Mouse (Mus musculus): ENCODE measurements around the gene Tspan9. TPM values are rescaled to one million over a fixed set of nuclear protein-coding genes. Genes with fewer than 3 reads are reported as not detected.

Tspan9 gene
- polyA plus RNA-seq, 1 experiment from 2014 or later = 130 TPM

DNA sequence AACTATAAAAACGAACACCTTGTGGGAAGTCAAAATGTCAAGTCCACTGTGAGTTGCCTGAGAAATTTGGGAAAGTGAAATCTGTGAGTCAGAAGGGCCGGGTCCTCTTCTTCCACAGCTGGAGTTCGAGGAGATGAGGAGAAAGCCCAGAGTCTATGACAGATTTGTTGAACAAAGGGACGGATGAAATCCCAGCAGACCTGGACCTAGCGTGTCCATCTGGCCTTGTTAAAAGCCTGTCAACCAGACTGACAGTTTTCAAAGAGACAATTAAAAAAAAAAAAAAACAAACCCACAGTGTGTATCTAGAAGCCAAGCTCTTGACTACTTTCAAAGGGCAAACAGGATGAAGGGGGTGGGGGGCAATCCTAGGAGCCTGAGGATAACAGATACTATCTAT, 14.0 kb downstream of the Tspan9 start:
- no peaks in the 10 kb centered on the region for H3K27me3 ChIP-seq (ENCODE audit: control insufficient read depth, insufficient read depth, low read length)
- no peak for ATAC-seq (replicated peaks; ENCODE audit: insufficient number of reproducible peaks, low FRiP score, low TSS enrichment)
- no peak overlapping the region for H3K4me2 ChIP-seq
- peaks cover 52% of the 10 kb centered on the region for H3K4me1 ChIP-seq (ENCODE audit: control insufficient read depth, insufficient read depth, low read length)
- H3K9me3 ChIP-seq (replicated peaks; ENCODE audit: control insufficient read depth, low read length) = no peaks in the 10 kb centered on the region
- 57% methylated on average over 5 of the region's 5 CpGs for WGBS (ENCODE audit: insufficient replicate concordance)
- no peaks in the 10 kb centered on the region for H3K36me3 ChIP-seq (ENCODE audit: control insufficient read depth, insufficient read depth, low read length)
- no peak overlapping the region for H3K27ac ChIP-seq (ENCODE audit: low read depth, low read length)
- no peak overlapping the region for H3K9ac ChIP-seq (ENCODE audit: low read depth, low read length)
- no peak overlapping the region for H3K4me3 ChIP-seq (ENCODE audit: low read depth, low read length)

DNA sequence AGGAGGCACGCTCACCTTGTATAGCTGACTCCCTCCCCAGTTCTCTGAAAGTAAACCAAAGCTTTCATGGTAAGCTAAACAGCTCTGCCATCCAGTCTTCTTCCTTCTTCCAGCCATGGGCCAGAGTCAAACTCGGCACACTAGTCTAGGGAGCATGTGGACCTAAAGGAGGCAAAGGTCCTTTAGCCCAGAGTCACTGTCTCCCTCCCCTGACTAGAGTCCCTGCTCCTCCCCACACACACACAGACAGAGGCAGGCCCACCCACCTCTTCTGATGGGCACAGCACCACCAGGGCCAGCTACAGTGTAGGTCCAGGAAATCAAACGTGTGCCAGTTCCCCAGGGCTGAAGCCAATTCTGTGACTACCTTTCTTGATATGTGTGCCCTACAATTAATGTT, 16.1 kb downstream of the Tspan9 start:
- H3K4me2 ChIP-seq = no peak overlapping the region
- no peak for ATAC-seq (replicated peaks; ENCODE audit: insufficient number of reproducible peaks, low FRiP score, low TSS enrichment)
- H3K27me3 ChIP-seq (ENCODE audit: control insufficient read depth, insufficient read depth, low read length) = no peaks in the 10 kb centered on the region
- H3K9ac ChIP-seq (ENCODE audit: low read depth, low read length) = no peak overlapping the region
- H3K27ac ChIP-seq (ENCODE audit: low read depth, low read length) = no peak overlapping the region
- WGBS (ENCODE audit: insufficient replicate concordance) = 74% methylated on average over 3 of the region's 3 CpGs
- H3K36me3 ChIP-seq (ENCODE audit: control insufficient read depth, insufficient read depth, low read length) = no peaks in the 10 kb centered on the region
- no peak overlapping the region for H3K4me3 ChIP-seq (ENCODE audit: low read depth, low read length)
- H3K4me1 ChIP-seq (ENCODE audit: control insufficient read depth, insufficient read depth, low read length) = peaks cover 54% of the 10 kb centered on the region
- no peaks in the 10 kb centered on the region for H3K9me3 ChIP-seq (replicated peaks; ENCODE audit: control insufficient read depth, low read length)

DNA sequence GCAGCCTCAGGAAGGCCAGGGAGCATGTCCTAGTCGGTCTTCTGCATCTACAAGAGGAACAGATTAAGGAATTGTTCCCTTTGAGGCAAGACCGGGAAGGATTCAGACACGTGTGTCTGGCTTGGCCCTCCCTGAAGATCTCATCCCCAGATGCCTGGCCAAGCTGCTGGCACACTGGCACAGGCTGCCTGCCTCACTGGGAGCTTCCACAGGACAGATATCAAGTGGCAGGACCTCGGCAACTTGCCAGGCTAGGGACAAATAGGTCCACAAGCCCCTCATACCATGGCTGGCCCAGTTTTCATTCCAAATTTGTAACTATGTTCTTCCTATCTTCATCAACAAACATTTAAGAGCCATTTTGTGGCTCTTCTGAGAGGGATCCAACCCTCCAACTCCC, 16.5 kb downstream of the Tspan9 start:
- WGBS (ENCODE audit: insufficient replicate concordance) = 74% methylated on average over 4 of the region's 4 CpGs
- H3K9me3 ChIP-seq (replicated peaks; ENCODE audit: control insufficient read depth, low read length) = no peaks in the 10 kb centered on the region
- no peak overlapping the region for H3K4me3 ChIP-seq (ENCODE audit: low read depth, low read length)
- no peak overlapping the region for H3K27ac ChIP-seq (ENCODE audit: low read depth, low read length)
- H3K4me1 ChIP-seq (ENCODE audit: control insufficient read depth, insufficient read depth, low read length) = peaks cover 58% of the 10 kb centered on the region
- H3K4me2 ChIP-seq = no peak overlapping the region
- H3K9ac ChIP-seq (ENCODE audit: low read depth, low read length) = no peak overlapping the region
- H3K36me3 ChIP-seq (ENCODE audit: control insufficient read depth, insufficient read depth, low read length) = no peaks in the 10 kb centered on the region
- H3K27me3 ChIP-seq (ENCODE audit: control insufficient read depth, insufficient read depth, low read length) = no peaks in the 10 kb centered on the region
- no peak for ATAC-seq (replicated peaks; ENCODE audit: insufficient number of reproducible peaks, low FRiP score, low TSS enrichment)

DNA sequence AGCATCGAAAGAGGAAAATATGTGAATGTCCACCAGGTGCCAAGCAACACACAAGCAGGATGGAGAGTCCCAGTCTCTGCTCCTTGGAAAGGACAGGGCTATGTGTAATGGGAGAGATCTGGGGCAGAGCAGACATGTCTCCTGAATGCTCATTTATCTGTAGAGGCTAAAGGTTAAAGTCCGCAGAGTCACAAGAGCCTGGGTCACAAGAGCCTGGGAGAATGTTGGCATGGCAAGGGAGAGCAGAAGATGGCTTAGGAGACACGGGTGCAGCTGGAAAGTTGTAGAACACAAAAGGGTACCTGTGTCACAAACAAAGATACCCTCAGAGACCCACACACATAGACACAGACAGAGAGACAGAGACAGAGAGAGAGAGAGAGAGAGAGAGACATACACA, 17.9 kb downstream of the Tspan9 start:
- peak overlapping the region; percentile 65 for H3K27ac ChIP-seq (ENCODE audit: low read depth, low read length)

DNA sequence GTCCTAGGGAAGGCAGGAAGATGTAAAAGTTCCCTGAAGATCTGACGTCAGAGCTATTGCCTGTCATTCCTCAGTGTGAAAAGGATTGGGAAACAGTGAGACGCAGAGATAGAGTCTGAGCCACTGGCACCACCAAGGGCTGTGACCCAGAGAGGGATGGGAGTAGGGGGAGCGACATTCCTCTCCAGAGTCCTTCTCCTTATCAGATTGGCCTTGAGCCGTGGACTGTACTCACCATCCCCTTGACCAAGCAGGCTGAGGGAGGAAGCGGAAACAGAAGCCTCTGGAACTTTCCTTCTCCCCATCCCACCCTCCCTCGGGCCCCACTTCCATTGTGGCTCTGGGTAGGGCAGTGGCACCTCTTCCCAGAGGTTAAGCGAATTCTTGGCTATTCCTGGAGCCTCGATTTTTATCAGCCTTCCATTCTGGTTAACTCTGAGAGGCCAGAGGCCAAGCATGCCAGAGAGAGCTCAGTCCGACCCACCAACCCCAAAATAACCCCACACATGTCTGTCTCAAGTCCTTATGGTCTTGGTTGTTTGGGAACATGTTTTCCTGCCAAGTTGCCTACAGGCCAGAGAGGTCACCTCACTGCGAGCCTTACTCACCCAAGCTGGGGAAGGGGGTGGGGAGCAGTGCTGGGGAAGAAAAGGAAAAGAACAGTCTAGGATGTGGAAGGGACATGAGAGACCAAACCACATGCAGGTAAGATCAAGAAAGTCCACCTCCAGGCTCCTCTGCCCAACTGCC, 19.0 kb downstream of the Tspan9 start:
- peak overlapping the region; percentile 32 for H3K4me2 ChIP-seq
- 12% methylated on average over 10 of the region's 10 CpGs for WGBS (ENCODE audit: insufficient replicate concordance)
- no peak overlapping the region for H3K4me3 ChIP-seq (ENCODE audit: low read depth, low read length)

More for the DNA sequence above, 17.9 kb downstream of the Tspan9 start:
- H3K4me2 ChIP-seq = no peak overlapping the region
- peaks cover 60% of the 10 kb centered on the region for H3K4me1 ChIP-seq (ENCODE audit: control insufficient read depth, insufficient read depth, low read length)
- H3K9ac ChIP-seq (ENCODE audit: low read depth, low read length) = no peak overlapping the region
- 66% methylated on average over 3 of the region's 3 CpGs for WGBS (ENCODE audit: insufficient replicate concordance)
- no peaks in the 10 kb centered on the region for H3K27me3 ChIP-seq (ENCODE audit: control insufficient read depth, insufficient read depth, low read length)
- no peaks in the 10 kb centered on the region for H3K9me3 ChIP-seq (replicated peaks; ENCODE audit: control insufficient read depth, low read length)
- H3K4me3 ChIP-seq (ENCODE audit: low read depth, low read length) = no peak overlapping the region
- ATAC-seq (replicated peaks; ENCODE audit: insufficient number of reproducible peaks, low FRiP score, low TSS enrichment) = no peak
- no peaks in the 10 kb centered on the region; the same call in 1 of the 2 replicates for H3K36me3 ChIP-seq (ENCODE audit: control insufficient read depth, insufficient read depth, low read length)

DNA sequence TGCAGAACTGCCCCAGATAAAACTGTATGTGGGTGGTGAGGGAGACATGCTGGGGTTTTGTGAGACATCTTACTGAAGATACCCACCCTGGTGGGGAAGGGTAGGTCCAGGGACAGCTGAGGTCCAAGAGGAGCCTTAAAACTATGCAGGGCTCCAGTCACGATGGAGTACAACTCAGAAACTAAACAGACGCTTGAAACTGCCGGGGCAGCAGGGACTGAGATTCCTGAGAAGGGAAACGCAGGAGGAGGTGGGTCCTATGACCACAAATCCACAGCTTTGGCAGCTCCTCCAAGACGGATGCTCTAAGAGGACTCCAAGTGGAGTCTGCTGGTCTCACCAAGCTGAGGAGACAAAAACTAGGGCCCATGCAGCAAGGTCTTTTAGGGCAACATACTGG, 21.3 kb downstream of the Tspan9 start:
- Histone ChIP-seq H3K27ac (ENCODE audit: low read depth, low read length) (peak overlapping the region; percentile 68), H3K36me3 (ENCODE audit: control insufficient read depth, insufficient read depth, low read length) (no peaks in the 10 kb centered on the region; the same call in 1 of the 2 replicates), H3K27me3 (ENCODE audit: control insufficient read depth, insufficient read depth, low read length) (no peaks in the 10 kb centered on the region), H3K9ac (ENCODE audit: low read depth, low read length) (0 out of 2 replicates have a peak overlapping the region, but pooled peaks have one; percentile 1), H3K4me2 (no peak overlapping the region; the same call in 1 of the 2 replicates), H3K4me1 (ENCODE audit: control insufficient read depth, insufficient read depth, low read length) (peaks cover 56% of the 10 kb centered on the region), H3K9me3 (replicated peaks; ENCODE audit: control insufficient read depth, low read length) (no peaks in the 10 kb centered on the region), H3K4me3 (ENCODE audit: low read depth, low read length) (no peak overlapping the region)
- no peak for ATAC-seq (replicated peaks; ENCODE audit: insufficient number of reproducible peaks, low FRiP score, low TSS enrichment)
- 20% methylated on average over 5 of the region's 5 CpGs for WGBS (ENCODE audit: insufficient replicate concordance)

More for the DNA sequence above, 19.0 kb downstream of the Tspan9 start:
- Histone ChIP-seq H3K9ac (ENCODE audit: low read depth, low read length) (no peak overlapping the region; the same call in 1 of the 2 replicates), H3K9me3 (replicated peaks; ENCODE audit: control insufficient read depth, low read length) (no peaks in the 10 kb centered on the region), H3K4me1 (ENCODE audit: control insufficient read depth, insufficient read depth, low read length) (peaks cover 58% of the 10 kb centered on the region), H3K27me3 (ENCODE audit: control insufficient read depth, insufficient read depth, low read length) (no peaks in the 10 kb centered on the region), H3K27ac (ENCODE audit: low read depth, low read length) (peak overlapping the region; percentile 65), H3K36me3 (ENCODE audit: control insufficient read depth, insufficient read depth, low read length) (no peaks in the 10 kb centered on the region; the same call in 1 of the 2 replicates)
- ATAC-seq (replicated peaks; ENCODE audit: insufficient number of reproducible peaks, low FRiP score, low TSS enrichment) = peak; percentile 74

DNA sequence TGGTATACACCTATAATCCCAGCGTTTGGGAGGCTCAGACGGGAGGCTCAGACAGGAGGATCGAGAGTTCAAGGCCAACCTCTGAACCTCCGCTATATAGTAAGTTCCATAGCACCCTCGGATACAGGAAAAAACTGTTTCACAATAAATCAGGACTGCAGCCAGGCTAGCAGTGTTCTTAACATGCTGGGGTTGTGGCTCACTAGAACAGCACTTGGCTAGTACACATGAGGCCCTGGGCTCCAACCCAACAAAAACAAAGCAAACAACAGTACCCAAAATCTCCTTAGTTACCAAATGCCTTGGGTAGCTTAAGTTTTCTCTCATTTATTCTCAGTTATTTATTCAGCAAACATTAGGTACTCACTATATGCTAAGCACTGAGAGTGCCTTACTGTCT, 21.7 kb downstream of the Tspan9 start:
- H3K27me3 ChIP-seq (ENCODE audit: control insufficient read depth, insufficient read depth, low read length) = no peaks in the 10 kb centered on the region
- H3K36me3 ChIP-seq (ENCODE audit: control insufficient read depth, insufficient read depth, low read length) = no peaks in the 10 kb centered on the region; the same call in 1 of the 2 replicates
- WGBS (ENCODE audit: insufficient replicate concordance) = 82% methylated on average over 5 of the region's 5 CpGs
- peaks cover 60% of the 10 kb centered on the region for H3K4me1 ChIP-seq (ENCODE audit: control insufficient read depth, insufficient read depth, low read length)
- ATAC-seq (replicated peaks; ENCODE audit: insufficient number of reproducible peaks, low FRiP score, low TSS enrichment) = no peak
- peak overlapping the region; percentile 68 for H3K27ac ChIP-seq (ENCODE audit: low read depth, low read length)
- no peak overlapping the region for H3K9ac ChIP-seq (ENCODE audit: low read depth, low read length)
- no peaks in the 10 kb centered on the region for H3K9me3 ChIP-seq (replicated peaks; ENCODE audit: control insufficient read depth, low read length)
- H3K4me3 ChIP-seq (ENCODE audit: low read depth, low read length) = no peak overlapping the region
- H3K4me2 ChIP-seq = no peak overlapping the region

DNA sequence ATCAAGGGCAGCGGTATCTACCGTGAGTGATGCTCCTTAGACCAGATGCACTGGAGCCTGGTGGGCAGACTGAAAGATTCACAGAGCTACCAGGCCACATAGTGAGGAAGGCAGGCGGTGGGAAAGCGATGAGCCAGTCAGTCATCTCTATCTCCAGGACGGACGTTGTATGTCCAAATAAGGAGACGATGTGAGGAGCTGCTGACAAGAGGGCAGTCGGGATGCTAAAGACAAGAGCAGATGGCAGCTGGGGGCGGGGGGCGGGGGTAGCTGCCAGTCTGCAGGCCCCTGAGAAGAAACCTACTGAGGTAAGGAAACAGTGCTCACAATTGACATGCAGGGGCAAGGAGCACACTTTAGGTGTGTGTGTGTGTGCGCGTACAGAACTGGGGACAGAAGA, 22.6 kb downstream of the Tspan9 start:
- ATAC-seq (replicated peaks; ENCODE audit: insufficient number of reproducible peaks, low FRiP score, low TSS enrichment) = 0 out of 2 replicates have a peak, but pooled peaks have one; percentile 16

More for the DNA sequence above, 22.6 kb downstream of the Tspan9 start:
- Histone ChIP-seq H3K4me1 (ENCODE audit: control insufficient read depth, insufficient read depth, low read length) (peaks cover 68% of the 10 kb centered on the region), H3K27me3 (ENCODE audit: control insufficient read depth, insufficient read depth, low read length) (no peaks in the 10 kb centered on the region), H3K9me3 (replicated peaks; ENCODE audit: control insufficient read depth, low read length) (no peaks in the 10 kb centered on the region), H3K4me3 (ENCODE audit: low read depth, low read length) (no peak overlapping the region), H3K9ac (ENCODE audit: low read depth, low read length) (peak overlapping the region; percentile 46; the same call in 1 of the 2 replicates), H3K36me3 (ENCODE audit: control insufficient read depth, insufficient read depth, low read length) (no peaks in the 10 kb centered on the region; the same call in 1 of the 2 replicates), H3K27ac (ENCODE audit: low read depth, low read length) (peak overlapping the region; percentile 68), H3K4me2 (peak overlapping the region; percentile 32; the same call in 1 of the 2 replicates)
- 37% methylated on average over 12 of the region's 12 CpGs for WGBS (ENCODE audit: insufficient replicate concordance)
